Mouse (Mus musculus) urinary bladder, postnatal 0 days (tissue): ENCODE data around the gene Slc25a1. TPM values are rescaled to one million over a fixed set of nuclear protein-coding genes. Genes with fewer than 3 reads are reported as not detected.

ENCODE experiments used
- polyA plus RNA-seq: library from polyadenylated mRNA; unstranded; fragments of >200 nt; fragmentation: Nextera tagmentation; extraction: Ambion mirVana; gene quantifications from 2 replicates; pipeline ENCODE4 v1.2.1, GENCODE M21; 2015

Gene Slc25a1
- polyA plus RNA-seq = 81.9 and 102 TPM in 2 replicates

DNA sequence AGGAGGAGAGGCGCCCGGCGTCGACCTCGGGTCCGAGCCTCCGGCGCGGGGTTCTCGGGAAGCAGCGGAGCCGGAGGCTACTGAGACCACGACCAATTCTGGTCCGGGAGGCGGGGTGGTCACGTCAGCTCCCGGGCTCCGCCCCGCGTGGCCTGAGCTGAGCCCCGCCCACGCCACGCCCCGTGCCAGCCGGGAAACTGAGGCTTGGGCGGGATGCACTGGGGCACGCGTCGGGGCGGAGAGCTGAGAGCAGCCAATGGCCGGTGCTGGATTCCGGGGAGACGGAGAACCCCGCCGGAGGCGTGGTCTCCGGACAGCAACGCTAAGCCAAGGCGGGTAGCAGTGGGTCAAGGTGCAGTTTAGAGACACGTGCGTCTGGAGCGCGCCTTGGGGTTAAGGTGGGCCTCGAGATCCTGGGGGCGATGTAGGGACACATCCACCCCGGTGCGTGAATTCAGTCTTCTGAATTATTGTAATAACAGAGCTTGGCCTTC lies at the start of gene Slc25a1:
TSS of gene Slc25a1 (minus strand) at position 133 of the 494 bp plus-strand sequence.

DNA sequence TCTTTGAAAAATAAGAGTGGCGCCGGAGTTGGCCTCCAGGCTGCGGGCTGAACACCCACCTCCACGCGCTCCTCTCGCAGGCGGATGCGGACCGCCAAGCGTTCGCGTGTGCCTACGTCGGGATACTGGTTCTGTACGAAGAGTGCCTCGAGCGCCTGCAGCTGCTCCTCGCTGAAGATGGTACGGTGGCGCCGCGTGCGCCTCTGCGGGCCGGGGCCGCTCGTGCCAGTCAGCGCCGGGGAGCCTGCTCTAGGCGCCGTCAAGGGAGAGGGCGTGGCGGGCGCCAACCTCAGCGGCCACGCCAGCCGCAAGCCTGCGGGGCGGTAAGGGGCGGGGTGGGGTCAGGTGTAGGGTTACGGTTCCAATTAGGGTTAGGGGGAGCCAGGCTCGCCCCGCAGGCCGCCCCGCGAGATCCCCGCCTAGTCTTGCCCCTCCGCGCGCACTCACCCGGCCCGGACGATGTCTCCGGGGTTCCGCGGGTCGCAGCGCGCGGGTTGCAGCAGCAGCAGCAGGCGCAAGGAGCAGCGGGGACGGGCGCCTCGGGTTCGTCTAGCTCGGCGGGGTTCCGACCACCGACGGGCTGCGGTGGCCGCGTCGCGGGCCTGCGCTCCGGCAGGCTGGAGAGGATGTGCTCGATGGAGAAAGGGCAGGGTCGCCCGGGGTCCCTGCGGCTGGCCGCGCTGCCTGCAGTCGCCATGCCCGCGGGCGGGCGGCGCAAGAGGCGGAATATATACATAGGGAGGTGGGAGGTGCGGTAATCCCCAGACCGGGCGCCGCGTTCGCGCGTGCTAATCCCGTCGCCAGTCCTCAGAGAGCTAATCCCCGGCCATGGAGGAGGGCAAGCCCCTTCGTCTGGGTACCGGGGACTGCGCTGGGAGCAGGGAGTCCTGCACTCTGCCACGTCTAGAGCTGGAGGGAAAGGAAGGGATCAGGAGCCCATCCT lies 13.4 kb downstream of the Slc25a1 start, which contains the start of gene Gsc2:
TSS of gene Gsc2 (minus strand) at position 753 of the 943 bp plus-strand sequence.

DNA sequence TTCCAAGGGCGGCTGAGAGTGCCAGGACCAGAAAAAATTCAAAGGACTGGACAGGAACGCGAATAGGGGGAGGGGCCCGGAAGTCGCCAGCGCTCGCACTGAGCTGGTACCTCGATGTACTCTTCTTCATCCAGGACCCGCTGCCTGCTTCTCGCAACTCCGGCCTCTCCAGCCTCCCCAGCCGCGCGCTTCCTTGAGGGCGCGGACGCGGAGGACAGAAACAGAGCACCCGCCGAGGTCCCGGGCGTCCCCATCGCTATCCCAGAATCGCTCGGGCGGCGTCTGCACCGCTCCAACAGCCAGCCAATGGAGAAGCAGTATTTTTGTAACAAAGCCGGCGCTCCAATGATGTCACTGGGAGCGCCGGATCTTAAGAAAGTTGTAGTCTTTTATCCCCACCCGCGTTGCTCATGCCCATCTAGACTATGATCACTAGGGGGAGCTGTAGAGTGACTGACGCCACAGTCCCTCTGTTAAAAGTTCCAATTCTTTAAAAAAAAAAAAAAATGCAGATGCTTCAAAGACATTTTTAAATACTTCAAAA lies 16.9 kb downstream of the Slc25a1 start, which contains the start of gene Ess2:
TSS of gene Ess2 (minus strand) at position 297 of the 544 bp plus-strand sequence.

DNA sequence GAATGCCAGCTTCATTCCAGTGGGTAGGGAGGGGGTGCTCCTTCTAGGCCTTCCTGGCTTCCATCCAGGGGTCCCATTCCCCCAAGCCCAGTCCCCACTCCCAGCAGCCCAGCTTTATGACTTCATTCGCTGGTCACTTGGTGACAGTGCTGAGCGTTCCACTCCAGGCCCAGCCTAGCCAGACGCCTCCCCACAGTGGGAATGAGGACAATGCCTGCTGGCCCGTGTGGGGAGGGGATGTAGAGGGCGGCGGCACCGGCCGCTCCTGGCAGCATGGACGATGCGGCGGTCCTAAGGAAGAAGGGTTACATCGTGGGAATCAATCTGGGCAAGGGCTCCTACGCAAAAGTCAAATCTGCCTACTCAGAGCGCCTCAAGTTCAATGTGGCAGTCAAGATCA lies 29.6 kb downstream of the Slc25a1 start, which contains the start of the genes Dgcr2 and Tssk2:
TSS of gene Dgcr2 (minus strand) at position 101 of the 400 bp plus-strand sequence.
TSS of gene Tssk2 (plus strand) at position 176 of the 400 bp plus-strand sequence.

DNA sequence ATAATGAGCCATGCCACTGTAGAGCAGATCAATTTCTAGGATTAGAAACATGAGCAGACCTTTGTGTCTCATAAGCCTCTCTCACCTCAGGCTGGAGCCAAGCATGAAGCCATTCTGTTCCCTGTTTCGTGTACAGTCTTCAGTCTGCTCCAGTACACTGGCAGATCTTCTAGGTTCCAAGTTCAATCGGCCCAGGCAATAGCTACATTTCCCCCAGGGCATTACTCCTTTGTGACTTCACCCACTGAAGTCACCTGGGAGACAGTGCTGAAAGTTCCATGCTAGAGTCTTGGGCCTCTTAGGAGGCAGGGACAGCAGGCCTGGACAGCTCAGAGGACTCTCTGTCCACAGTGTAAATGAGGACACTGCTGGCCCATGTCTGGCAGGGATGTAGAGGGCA lies 34.1 kb downstream of the Slc25a1 start, which contains the start of gene Tssk1:
TSS of gene Tssk1 (plus strand) at position 301 of the 400 bp plus-strand sequence.

DNA sequence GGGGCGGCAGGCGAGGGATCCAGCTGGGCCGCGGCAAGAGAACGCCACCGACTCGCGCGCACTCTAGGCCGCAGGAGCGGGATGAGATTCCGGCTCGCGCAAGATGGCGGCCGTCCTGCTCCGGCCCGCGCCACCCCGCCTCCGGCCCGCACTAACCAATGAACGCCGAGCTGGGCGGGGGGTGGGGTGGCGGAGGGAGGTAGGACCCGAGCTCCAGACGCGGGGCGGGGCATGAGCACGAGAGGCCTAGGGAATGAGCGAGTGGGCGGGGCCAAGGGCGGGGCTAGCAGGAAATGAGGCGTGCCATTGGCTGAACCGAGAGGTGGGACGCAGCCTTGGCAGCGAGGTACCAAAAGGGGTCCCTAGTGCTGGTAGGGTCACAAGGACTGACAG lies 36.5 kb downstream of the Slc25a1 start, which contains the start of gene Gm20518:
TSS of gene Gm20518 (minus strand) at position 105 of the 393 bp plus-strand sequence.

Other genes with a start within 250 kb of the Slc25a1 start
- 31.4 and 35.8 TPM in 2 replicates for gene Med15, start 195.3 kb downstream of the Slc25a1 start, polyA plus RNA-seq
- 28.1 and 30.7 TPM in 2 replicates for gene Klhl22, start 168.6 kb downstream of the Slc25a1 start, polyA plus RNA-seq
- gene Scarf2, start 130.9 kb downstream of the Slc25a1 start, polyA plus RNA-seq = 9.4 and 11.1 TPM in 2 replicates
- not detected in 2 replicates for gene B830017H08Rik, start 95.1 kb downstream of the Slc25a1 start, polyA plus RNA-seq
- gene Car15, start 89.9 kb downstream of the Slc25a1 start, polyA plus RNA-seq = 0.59 and 1.1 TPM in 2 replicates
- 0.08 TPM in 1 of 2 replicates, not detected in the other for gene Gm20518, start 36.5 kb downstream of the Slc25a1 start, polyA plus RNA-seq
- 0.04 TPM in 1 of 2 replicates, not detected in the other for gene Tssk1, start 34.0 kb downstream of the Slc25a1 start, polyA plus RNA-seq
- 35.8 and 36.9 TPM in 2 replicates for gene Dgcr2, start 29.7 kb downstream of the Slc25a1 start, polyA plus RNA-seq
- not detected in 2 replicates for gene Tssk2, start 29.6 kb downstream of the Slc25a1 start, polyA plus RNA-seq
- 19.0 and 19.6 TPM in 2 replicates for gene Ess2, start 16.9 kb downstream of the Slc25a1 start, polyA plus RNA-seq
- not detected in 2 replicates for gene Gsc2, start 13.2 kb downstream of the Slc25a1 start, polyA plus RNA-seq
- not detected in 2 replicates for gene Vpreb2, start 52.2 kb upstream of the Slc25a1 start, polyA plus RNA-seq
- 253 and 287 TPM in 2 replicates for gene Dgcr6, start 124.6 kb upstream of the Slc25a1 start, polyA plus RNA-seq
- 15.0 and 19.2 TPM in 2 replicates for gene Prodh, start 162.0 kb upstream of the Slc25a1 start, polyA plus RNA-seq
- gene Rtn4r, start 199.4 kb upstream of the Slc25a1 start, polyA plus RNA-seq = 13.5 and 16.2 TPM in 2 replicates